Mouse (Mus musculus) 3T3-L1 (cell line): ENCODE measurements around the gene Myo16.

ENCODE experiments used
- DNase-seq: peaks from one replicate; pipeline ENCODE4 v3.0.0-alpha.2; 2015; ENCODE audit warnings: low read depth, low spot score

The Myo16 gene

GRCm38 (mm10) chr8:10413881-10414280, 260.2 kb downstream of the Myo16 start:
- DNase-seq = no peak

- peak; percentile 91 for DNase-seq
Measured at GRCm38 (mm10) chr8:10414684-10415212, 261.0 kb downstream of the Myo16 start.

DNA sequence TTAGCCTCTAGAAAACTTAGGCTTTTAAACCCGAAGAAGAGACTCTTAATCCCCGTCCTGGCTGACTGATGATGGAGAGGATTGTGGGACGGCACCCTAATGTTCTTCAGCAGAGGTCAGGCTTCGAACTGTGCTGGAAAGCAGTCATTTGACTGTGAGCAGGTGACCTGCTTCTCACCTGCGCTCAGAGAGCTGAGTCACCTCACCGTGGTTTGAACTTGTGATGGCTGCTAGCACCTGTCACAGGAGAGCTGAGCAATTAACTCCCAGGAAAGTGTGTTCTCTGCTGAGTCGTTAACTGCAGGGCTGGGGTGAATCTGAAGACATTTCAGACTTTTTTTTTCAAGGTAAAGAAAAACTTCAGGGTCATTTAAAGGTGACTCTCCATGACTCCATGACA, 261.6 kb downstream of the Myo16 start:
- no peak for DNase-seq

DNA sequence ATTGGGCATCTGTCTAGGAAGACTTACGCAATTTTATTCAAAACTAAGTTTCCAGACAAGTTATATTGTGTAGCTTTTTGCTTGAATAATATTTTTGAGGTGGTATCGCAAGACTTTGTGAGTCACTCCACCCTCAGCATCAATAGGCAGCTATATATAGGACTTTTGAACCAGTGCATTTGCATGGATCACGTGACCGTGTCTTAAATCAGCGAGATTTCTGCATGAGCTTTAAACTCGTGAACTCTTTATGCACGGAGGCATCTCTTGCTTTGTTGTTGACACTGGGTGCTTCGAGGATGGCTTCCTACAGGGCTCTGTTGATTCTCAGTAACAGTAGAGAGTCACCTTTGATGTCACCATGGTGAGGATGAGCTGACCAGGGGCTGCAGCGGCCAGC, 262.2 kb downstream of the Myo16 start:
- DNase-seq = no peak

- DNase-seq = no peak
Measured at GRCm38 (mm10) chr8:10416806-10417205, 263.1 kb downstream of the Myo16 start.

DNA sequence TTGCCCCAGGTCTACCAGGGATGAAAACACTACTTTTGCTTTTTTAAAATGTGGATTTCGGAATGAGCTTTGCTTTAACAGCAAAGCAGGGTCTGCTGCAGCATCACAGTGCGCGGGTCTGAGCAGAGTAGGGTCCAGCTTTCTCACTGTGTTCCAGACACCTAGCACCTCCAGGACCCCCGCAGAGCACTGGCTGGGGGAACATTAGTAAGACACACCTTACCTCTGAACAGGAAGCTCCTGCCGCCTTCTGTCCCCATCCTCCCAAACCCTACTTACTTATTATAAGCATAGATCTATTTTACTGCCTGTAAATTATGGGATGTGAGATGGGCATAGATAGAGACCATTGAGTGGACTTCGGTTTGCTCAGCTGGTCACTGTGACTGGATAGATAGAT, 263.6 kb downstream of the Myo16 start:
- no peak for DNase-seq

DNA sequence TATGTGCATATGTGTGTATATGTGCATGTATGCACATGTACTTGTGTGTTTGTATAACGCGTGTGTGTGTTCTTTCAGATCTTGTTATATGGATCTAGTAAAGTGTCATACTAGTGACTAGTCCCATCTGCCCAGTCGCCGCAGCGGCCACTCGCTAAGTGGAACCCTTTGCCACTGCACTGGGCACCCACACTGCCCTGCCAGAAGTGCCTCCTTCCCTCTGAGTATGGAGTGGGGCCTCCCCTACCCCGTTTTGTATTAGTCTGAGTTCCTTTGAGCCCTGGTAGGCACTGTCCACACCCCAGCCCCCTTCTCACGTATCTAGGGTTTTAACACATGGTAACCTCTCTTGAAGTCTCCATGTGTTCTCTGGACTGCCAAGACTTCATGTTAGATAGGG, 264.3 kb downstream of the Myo16 start:
- no peak for DNase-seq

DNA sequence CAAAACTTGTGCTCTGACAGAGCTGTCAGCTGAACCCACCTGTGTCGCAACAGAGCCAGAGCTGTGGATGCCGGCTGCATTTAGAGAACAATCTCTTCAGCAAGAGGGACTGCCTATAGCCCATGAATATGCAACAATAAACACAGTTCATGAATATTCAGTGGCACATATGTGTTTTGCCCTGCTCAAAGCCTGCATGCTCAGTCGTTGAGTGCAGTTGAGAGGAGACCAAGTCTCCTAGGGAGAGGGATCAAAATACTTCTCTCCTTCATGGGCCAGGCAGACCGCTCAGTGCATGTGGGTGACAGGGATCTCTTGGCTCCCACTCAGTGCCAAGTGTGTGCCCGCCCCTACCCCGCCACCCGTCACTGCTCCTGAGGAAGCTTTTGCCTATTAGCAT, 265.3 kb downstream of the Myo16 start:
- DNase-seq = no peak

- DNase-seq = no peak
Measured at GRCm38 (mm10) chr8:10419726-10420125, 266.0 kb downstream of the Myo16 start.

- no peak for DNase-seq
Measured at GRCm38 (mm10) chr8:10420551-10420950, 266.8 kb downstream of the Myo16 start.

- no peak for DNase-seq
Measured at GRCm38 (mm10) chr8:10421516-10422090, 267.9 kb downstream of the Myo16 start.

- DNase-seq = no peak
Measured at GRCm38 (mm10) chr8:10435492-10435891, 281.8 kb downstream of the Myo16 start.

- DNase-seq = peak; percentile 82
Measured at GRCm38 (mm10) chr8:10438772-10439171, 285.1 kb downstream of the Myo16 start.

DNA sequence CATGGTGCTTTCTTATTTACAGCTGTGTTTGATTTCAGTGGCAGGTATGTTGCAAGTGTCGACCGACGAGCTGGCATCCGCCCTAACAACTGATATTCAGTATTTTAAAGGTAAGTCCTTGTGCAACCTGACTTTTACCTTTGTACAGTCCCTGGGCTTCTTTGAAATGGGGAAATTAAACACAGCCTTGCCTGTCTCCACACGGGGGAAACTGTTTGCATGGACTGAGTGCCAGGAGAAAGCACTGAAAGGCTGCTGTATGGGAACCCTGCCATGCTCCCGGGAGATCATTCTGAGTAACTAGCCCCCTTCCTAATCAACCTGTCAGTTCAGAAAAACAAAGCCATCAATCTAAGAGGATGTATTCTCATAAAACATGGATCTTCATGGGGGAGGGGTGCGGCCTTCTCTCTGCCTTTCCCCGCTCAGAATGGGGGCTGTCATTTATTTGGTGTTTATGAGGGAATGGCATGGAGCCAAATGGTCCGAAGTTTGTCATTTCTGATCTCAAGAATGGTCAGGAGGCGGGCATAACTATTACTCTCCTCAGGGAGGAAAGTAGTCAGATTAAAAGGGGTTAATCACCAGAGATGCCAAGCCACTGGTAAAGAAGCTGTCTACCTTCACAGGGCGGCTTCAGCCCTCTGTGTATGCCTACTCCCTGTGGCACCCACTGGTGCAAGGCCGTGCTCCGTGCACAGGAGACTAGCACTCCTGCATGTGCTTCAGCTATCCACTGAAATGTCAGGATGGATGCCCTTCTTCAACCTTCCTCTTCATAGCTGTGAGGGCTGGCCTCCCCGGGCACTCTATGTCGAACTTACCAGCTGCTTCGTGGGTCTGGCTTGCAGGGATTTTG, 286.1 kb downstream of the Myo16 start:
- DNase-seq = no peak

DNA sequence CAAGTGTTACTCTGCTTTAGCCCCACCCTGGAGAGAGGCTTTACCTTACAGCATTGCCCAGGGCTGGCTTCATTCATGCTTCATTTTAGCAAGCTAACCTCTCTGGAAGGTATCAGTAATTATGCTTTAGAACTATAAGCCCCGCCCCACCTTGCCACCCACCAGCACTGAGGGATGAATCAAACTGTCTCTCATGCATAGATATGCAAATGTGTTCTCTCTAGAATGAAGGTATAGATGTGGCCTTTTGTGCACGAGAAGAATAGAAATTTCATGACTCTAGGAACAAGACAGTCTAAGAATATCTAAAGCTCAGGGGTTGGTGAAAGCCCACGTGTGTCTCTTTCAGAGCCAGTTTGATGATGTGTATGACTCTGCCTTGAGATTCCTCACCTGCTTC, 288.9 kb downstream of the Myo16 start:
- no peak for DNase-seq

DNA sequence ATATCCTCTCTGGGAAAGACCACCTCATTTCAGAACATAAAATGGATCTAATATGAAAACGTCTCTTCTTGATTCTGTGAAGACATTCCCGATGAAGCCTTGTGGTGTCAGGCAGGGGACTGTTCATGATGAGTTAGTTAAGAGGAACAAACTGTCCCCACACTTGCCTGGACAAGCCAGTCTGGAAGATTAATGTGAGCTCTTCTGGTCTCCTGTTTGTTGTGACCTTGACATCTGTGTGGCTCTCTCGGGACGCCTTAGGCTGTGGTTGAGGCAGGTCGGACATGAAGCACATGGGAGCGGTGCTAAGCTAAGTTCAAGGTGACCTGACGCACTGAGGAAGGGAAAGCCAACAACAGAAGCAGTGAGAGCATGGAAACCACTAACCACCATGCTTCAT, 291.3 kb downstream of the Myo16 start:
- no peak for DNase-seq

DNA sequence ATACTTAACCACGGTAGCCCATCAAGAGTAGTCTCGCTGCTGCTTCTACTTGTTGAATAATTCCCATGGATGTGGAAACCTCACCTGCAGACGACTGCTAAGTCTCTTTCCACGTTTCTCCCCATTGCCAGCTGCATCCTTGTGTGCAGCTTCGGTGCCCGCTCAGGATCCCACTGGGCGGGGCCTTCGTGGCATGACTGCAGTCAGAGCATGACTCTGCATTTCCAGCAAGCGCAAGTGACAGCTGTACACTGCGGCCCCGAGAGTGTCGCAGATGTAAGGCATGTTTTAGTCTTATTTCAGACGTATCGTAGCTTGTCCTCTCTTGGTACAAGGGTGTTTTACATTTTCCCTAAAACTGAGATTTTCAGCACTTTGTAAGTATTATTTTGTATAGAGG, 294.8 kb downstream of the Myo16 start:
- DNase-seq = no peak

DNA sequence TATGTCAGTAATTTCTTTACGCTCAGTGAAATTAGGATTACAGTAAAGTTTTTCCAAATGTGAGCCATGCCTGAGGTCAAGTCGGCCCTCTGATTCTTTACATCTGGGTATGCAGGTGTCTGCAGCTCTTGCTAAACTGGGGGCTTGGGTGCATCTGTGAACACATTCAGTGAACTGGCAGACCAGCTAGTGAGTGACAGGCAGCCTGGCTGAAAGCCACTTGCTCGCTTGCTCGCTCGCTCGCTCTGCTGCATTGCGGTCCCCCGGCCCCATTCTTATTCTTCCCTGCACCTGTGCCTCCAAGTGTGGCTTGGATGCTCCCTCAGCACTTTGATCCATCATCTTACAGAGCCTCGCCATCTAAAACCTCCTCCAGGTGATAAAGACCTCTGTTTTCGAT, 299.3 kb downstream of the Myo16 start:
- DNase-seq = no peak

DNA sequence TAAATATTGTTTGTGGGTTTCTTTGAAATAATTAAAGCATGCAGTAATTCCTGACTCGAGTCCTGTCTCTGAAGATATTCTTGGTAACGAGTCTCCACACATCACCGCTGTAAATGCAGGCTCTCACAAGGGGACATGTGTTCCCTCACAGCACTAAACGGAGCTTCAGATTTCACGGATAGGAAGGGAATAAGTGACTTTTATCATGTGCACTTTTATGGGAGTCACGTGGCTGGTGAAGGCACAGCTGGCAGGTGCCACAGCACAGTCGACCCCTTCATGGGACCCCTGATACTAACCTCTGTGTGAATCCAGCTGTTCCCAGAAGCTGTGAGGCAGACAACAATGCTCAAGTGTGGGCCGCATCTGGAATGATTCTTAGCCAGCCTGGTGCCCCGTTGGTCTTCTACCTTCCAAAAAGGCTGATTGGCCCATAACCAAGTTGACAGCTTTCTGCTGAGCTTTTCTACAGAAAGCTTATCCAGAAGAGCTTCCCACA, 304.5 kb downstream of the Myo16 start:
- no peak for DNase-seq

GRCm38 (mm10) chr8:10462271-10462670, 308.6 kb downstream of the Myo16 start:
- DNase-seq = no peak

DNA sequence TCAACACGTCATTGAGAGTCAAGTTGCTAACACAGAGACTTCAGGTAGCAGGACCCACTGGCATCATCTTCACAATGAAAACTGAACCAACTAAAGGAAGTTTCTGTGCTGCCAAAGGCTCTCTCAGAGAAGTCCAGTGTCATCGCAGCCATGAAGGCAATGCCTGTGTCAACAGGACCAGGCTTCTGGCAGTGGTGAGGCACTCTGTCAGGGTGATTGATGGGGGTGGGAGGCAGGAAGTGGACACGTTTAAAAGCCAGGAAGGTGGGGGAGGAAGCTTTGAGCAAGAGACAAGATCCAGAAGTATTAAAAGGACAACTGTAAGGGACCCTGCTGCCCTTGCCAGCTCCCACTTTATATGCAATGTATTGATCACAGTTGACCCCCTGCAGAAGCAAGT, 314.8 kb downstream of the Myo16 start:
- peak; percentile 36 for DNase-seq

DNA sequence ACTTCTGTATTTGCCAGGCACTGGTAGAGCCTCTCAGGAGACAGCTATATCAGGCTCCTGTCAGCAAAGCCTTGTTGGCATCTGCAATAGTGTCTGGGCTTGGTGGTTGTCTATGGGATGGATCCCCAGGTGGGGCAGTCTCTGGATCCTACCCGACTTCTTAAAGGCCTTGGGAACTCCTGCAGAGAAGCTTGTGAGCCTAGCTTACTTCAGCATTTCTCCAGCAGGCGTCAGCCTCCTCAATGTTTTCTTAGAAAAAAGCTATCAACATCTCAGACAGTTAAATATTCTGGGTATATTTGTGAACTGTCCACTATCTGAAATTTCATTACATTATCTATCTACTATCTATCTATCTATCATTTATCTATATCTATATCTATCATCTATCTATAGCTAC, 315.9 kb downstream of the Myo16 start:
- DNase-seq = peak; percentile 58

- no peak for DNase-seq
Measured at GRCm38 (mm10) chr8:10470280-10470679, 316.6 kb downstream of the Myo16 start.
